Mouse (Mus musculus) kidney, embryonic 15.5 days (tissue): ENCODE results near the gene Rgs6. TPM values are rescaled to one million over a fixed set of nuclear protein-coding genes. Genes with fewer than 3 reads are reported as not detected.
A peak's percentile ranks its signal among the peaks of the same experiment; 100 is the strongest.

Source experiments
- ATAC-seq: fragments of 200-750 bp; cut with Nextera tagmentation; replicated peaks from 2 replicates; pipeline ENCODE4 v1.8.0; 2017; ENCODE audit warnings: moderate TSS enrichment; ENCODE audit not compliant: low FRiP score
- H3K27ac ChIP-seq: fragments of 300-500 bp; sonication (generic); 2 replicates; pipeline ENCODE4 v1.5.1; 2015; ENCODE audit warnings: mild to moderate bottlenecking, inconsistent platforms
- H3K27me3 ChIP-seq: fragments of 300-500 bp; sonication (generic); 2 replicates; pipeline ENCODE4 v1.6.1; 2015; ENCODE audit warnings: inconsistent platforms
- H3K36me3 ChIP-seq: fragments of 300-500 bp; sonication (generic); 2 replicates; pipeline ENCODE4 v1.6.1; 2015; ENCODE audit warnings: inconsistent platforms
- H3K4me1 ChIP-seq: fragments of 300-500 bp; sonication (generic); 2 replicates; pipeline ENCODE4 v1.6.1; 2015; ENCODE audit warnings: inconsistent platforms
- H3K4me2 ChIP-seq: fragments of 300-500 bp; sonication (generic); 2 replicates; pipeline ENCODE4 v1.6.1; 2015; ENCODE audit warnings: moderate library complexity, mild to moderate bottlenecking, inconsistent platforms
- H3K4me3 ChIP-seq: fragments of 300-500 bp; sonication (generic); replicated peaks from 2 replicates; pipeline ENCODE4 v1.5.1; 2015; ENCODE audit warnings: mild to moderate bottlenecking, inconsistent platforms
- H3K9ac ChIP-seq: fragments of 300-500 bp; sonication (generic); 2 replicates; pipeline ENCODE4 v1.6.1; 2015; ENCODE audit warnings: mild to moderate bottlenecking, inconsistent platforms
- H3K9me3 ChIP-seq: fragments of 300-500 bp; sonication (generic); replicated peaks from 2 replicates; pipeline ENCODE4 v1.6.1; 2016; ENCODE audit warnings: inconsistent platforms
- WGBS: fragments of 180-500 bp; shearing (Covaris S2); methylation state at CpG from one replicate; pipeline ENCODE4 v1.1.7; 2015; ENCODE audit warnings: mixed read lengths; 5-methylcytosine and 5-hydroxymethylcytosine counted together
- polyA plus RNA-seq: library from polyadenylated mRNA; unstranded; fragments of >200 nt; fragmentation: Nextera tagmentation; extraction: Ambion mirVana; gene quantifications from 2 replicates; pipeline ENCODE4 v1.2.1, GENCODE M21; 2015

Gene Rgs6
- polyA plus RNA-seq, 1 experiment from 2014 or later: 1.8 TPM

DNA sequence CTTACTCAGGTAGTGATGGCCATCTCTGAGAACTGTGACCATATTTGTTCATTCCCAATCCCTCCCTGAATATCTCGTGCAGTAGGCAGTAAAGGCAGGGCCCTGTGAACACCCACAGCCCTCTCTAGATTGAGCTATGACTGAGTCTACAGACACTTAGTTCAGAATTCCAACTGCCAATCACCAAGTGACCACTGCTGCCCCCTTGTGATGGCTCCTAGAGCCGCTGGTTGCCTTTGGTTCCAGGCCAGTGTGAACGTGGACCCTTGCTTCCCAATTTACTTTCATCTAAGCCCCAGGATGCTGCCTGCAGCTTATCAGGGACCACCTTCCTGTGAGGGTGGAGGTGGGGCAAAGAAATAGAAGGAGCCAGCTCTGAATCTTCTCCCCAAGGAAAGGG lies 438.9 kb downstream of the Rgs6 start:
- H3K4me3 ChIP-seq: no peak overlapping the region
- H3K27ac ChIP-seq: no peak overlapping the region
- no peaks in the 10 kb centered on the region for H3K36me3 ChIP-seq
- ATAC-seq: no peak
- WGBS: 49% methylated on average over 3 of the region's 3 CpGs
- no peak overlapping the region for H3K9ac ChIP-seq
- no peaks in the 10 kb centered on the region for H3K4me1 ChIP-seq
- no peak overlapping the region for H3K4me2 ChIP-seq
- no peaks in the 10 kb centered on the region for H3K9me3 ChIP-seq
- H3K27me3 ChIP-seq: no peaks in the 10 kb centered on the region

DNA sequence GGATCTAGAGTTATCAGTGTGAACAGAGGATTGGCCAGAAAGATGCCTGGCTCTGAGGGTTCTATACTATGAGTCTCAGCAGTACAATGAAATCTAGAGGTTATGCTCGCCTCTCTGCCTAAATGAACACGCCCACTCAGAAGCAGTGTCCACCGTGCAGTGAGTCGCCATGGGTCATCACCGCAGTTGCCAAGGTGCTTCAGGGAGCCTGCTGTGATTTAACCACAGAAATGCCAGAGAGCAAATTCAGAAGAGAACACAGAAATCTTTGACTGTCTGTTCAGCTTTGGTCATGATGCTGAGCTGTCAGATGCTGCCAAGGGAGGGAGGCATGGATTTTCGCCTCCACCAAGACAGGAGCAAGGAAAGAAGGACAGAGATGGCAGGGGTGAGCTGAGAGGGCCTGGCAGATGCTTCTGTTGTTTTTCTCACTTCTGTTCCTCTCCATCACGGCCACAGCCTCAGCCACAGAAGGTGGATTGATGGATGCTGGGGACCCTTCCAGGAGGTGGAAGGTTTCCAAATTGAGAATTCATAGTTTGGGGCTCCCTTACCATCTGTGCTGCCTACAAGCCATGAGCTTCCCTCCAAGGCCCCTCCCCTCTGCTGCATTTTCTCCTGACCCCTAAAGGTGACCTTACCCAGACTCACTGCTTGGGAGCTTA lies 445.2 kb downstream of the Rgs6 start:
- Histone ChIP-seq H3K4me1 (peaks cover 12% of the 10 kb centered on the region), H3K4me3 (no peak overlapping the region), H3K9ac (no peak overlapping the region), H3K27me3 (no peaks in the 10 kb centered on the region), H3K4me2 (no peak overlapping the region), H3K9me3 (no peaks in the 10 kb centered on the region), H3K27ac (no peak overlapping the region), H3K36me3 (no peaks in the 10 kb centered on the region)
- no peak for ATAC-seq
- 40% methylated on average over 7 of the region's 7 CpGs for WGBS

DNA sequence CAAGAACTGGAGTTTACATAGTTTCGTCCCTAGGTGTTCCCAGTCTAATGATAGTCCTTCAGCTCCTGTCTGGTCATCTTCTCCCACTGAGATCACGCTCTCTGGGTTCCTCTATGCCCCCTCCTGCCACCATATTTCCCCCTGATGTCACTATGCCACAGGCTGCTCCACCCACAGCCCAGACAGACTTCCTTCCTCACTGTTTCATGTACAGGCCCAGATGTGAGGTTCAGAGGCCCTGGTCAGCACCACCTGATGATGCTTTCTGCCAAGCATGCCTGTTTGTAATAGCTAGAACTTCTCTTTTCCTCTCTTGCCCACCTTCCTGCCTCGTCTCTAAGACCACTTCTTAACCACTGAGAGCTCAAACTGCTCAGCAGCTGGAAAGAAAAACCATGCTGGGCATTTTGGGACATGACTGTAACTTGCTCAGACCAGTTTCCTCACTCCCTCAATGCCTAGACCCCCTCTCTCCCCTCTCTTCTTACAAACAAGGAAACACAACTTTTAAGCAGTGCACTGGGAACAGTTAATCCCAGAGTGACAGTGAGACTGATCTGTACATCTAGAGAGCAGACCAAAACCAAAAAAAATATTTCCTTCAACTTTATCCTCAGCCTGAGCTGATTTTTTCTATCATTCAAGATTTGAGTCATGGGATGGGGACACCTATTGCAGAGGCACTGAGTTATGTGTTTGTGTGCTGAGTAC lies 446.9 kb downstream of the Rgs6 start:
- Histone ChIP-seq H3K4me1 (peaks cover 20% of the 10 kb centered on the region), H3K36me3 (no peaks in the 10 kb centered on the region), H3K27ac (no peak overlapping the region), H3K9me3 (no peaks in the 10 kb centered on the region), H3K27me3 (no peaks in the 10 kb centered on the region), H3K4me3 (no peak overlapping the region), H3K9ac (no peak overlapping the region), H3K4me2 (no peak overlapping the region)
- no peak for ATAC-seq
- 70% methylated on average over 3 of the region's 3 CpGs for WGBS

DNA sequence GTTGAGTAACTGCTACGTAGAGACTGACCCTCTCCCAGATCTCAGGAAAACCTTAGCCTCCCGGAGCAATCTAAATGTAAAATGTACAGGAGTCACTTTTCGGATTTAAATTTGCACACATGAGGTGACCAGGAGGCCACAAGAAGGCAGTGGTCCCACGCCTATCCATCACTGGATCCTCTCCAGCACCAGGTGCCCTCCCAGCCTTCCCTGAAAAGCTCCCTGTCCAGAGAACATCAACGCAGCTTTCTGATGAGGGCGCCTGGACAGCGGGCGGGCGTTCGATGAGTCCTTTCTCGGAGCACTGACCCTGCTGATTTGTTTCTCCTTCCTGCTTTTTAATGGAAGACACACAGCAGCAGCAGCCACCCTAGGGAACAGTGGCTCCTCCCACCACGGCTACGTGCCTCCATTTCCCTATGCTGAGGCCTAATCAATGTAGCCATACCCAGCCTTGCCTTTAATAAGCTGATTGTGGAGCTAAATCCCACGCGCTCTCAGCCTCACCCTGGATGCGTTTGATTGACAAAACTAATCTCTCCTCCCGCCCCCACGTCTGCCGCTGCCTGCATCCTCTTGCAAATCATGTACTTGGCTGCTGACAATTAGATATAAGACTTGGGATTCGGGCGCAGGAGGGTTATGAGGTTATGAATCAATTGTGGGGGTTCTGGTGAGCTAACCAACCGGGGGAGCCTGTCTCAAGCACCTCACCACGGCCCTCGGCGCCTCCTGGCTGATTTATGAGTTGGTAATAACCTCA lies 449.9 kb downstream of the Rgs6 start:
- Histone ChIP-seq H3K4me3 (no peak overlapping the region), H3K36me3 (no peaks in the 10 kb centered on the region), H3K9me3 (no peaks in the 10 kb centered on the region), H3K4me1 (peaks cover 20% of the 10 kb centered on the region), H3K9ac (no peak overlapping the region), H3K27ac (peak overlapping the region; percentile 58), H3K27me3 (no peaks in the 10 kb centered on the region), H3K4me2 (peak overlapping the region; percentile 37)
- 47% methylated on average over 25 of the region's 25 CpGs for WGBS
- no peak for ATAC-seq

DNA sequence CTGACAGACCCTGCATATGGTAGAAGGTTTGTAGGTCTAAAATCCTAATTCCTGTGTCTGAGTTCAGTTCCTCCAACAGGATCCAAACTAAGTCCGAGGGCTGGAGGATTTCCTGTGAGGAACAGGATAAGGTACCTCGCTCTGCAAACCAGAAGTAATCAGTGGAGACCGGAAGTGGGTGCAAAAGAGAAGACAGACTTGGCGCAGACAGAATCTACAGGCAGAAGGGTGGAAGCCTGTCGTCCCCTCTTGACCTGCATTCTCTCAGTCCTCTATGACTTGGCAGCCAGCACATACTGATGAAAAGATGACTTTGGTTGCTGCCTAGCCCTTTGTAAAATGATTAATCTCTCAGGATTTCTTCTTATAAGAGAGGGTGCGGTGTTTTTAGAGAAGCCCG lies 450.7 kb downstream of the Rgs6 start:
- ATAC-seq: no peak

DNA sequence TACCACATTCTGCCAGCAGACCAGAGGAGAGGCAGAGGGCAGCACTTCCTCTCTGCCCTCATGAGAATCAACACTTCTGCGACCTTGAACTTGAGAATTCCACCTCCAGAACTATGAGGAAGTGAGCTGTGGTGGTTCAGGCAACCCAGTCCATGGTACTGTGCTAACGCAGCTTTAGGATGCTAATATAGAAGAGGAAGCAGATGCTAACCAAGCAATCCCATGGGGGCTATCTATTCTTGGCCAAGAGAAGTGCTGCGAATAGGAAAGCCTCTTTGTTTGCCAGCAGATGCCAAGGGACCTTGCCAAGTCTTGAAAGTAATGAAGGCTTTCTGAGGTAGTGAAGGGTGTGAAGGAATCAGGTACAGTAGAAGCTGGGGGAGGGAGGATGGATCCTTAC lies 451.8 kb downstream of the Rgs6 start:
- Histone ChIP-seq H3K9me3 (no peaks in the 10 kb centered on the region), H3K9ac (no peak overlapping the region), H3K4me1 (peaks cover 22% of the 10 kb centered on the region), H3K27me3 (no peaks in the 10 kb centered on the region), H3K4me3 (no peak overlapping the region), H3K27ac (no peak overlapping the region), H3K36me3 (no peaks in the 10 kb centered on the region), H3K4me2 (no peak overlapping the region)
- ATAC-seq: no peak
- 71% methylated on average over 3 of the region's 3 CpGs for WGBS

More for the DNA sequence above, 450.7 kb downstream of the Rgs6 start:
- Histone ChIP-seq H3K4me3 (no peak overlapping the region), H3K9ac (no peak overlapping the region), H3K27ac (peak overlapping the region; percentile 58), H3K36me3 (no peaks in the 10 kb centered on the region), H3K27me3 (no peaks in the 10 kb centered on the region), H3K4me2 (0 out of 2 replicates have a peak overlapping the region, but pooled peaks have one; percentile 37), H3K9me3 (no peaks in the 10 kb centered on the region), H3K4me1 (peaks cover 15% of the 10 kb centered on the region)
- 54% methylated on average over 7 of the region's 7 CpGs for WGBS

DNA sequence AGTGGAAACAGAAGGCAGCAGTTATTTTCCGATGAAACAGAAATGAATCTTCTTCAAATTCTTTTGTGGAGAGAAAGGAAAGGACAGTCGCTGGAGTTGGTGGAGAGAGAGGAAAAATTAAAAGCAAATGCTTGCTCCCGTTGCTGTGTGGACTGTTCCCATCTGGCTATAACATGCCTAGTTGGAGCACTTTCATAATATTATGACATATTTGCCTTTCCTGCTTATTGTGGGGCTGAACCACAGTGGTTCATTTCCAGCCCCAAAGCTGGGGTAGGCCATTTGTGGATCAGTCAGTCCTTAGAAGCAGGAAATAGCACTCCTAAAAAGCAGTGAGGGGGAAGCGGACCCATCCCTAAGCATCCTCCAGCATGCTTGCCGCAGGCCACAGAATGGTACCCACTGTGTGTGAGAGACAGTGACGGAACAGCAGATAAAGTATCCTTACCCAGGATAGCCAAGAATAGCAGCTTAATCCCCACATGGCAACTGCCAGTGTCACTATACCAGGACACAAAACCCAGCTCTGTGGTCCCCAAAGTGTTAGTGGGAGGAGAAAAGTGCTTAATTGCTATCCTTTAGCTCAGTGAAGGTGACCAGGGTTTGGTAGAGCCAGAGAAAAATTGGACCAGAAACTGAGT lies 456.0 kb downstream of the Rgs6 start:
- no peaks in the 10 kb centered on the region for H3K27me3 ChIP-seq
- 70% methylated on average over 6 of the region's 6 CpGs for WGBS
- 0 out of 2 replicates have a peak overlapping the region, but pooled peaks have one; percentile 27 for H3K27ac ChIP-seq
- ATAC-seq: no peak
- H3K9ac ChIP-seq: no peak overlapping the region
- peaks cover 16% of the 10 kb centered on the region for H3K4me1 ChIP-seq
- no peaks in the 10 kb centered on the region for H3K9me3 ChIP-seq
- H3K36me3 ChIP-seq: no peaks in the 10 kb centered on the region
- H3K4me3 ChIP-seq: no peak overlapping the region
- no peak overlapping the region for H3K4me2 ChIP-seq

DNA sequence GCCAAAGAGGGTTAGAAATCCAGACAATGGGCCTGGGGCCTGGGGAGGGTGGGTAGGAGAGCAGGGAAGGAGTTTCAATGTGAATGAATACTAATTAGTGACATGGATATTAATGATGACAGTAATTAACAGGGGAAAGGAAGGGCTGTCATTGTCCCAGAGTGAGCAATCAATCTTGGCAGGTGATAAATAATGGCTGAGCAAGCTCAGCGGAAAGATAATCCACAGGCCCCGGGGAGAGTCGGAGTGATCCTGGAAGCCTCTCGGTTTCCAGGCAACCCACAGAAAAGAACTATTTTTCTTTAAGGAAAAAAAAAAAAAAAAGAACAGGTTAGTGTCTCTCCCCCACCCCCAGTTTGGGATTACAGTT lies 456.5 kb downstream of the Rgs6 start:
- ATAC-seq: no peak
- H3K27ac ChIP-seq: 0 out of 2 replicates have a peak overlapping the region, but pooled peaks have one; percentile 27
- H3K9ac ChIP-seq: no peak overlapping the region
- 33% methylated on average over 4 of the region's 4 CpGs for WGBS
- H3K36me3 ChIP-seq: no peaks in the 10 kb centered on the region
- peaks cover 16% of the 10 kb centered on the region for H3K4me1 ChIP-seq
- no peak overlapping the region for H3K4me3 ChIP-seq
- no peak overlapping the region for H3K4me2 ChIP-seq
- no peaks in the 10 kb centered on the region for H3K27me3 ChIP-seq
- no peaks in the 10 kb centered on the region for H3K9me3 ChIP-seq

DNA sequence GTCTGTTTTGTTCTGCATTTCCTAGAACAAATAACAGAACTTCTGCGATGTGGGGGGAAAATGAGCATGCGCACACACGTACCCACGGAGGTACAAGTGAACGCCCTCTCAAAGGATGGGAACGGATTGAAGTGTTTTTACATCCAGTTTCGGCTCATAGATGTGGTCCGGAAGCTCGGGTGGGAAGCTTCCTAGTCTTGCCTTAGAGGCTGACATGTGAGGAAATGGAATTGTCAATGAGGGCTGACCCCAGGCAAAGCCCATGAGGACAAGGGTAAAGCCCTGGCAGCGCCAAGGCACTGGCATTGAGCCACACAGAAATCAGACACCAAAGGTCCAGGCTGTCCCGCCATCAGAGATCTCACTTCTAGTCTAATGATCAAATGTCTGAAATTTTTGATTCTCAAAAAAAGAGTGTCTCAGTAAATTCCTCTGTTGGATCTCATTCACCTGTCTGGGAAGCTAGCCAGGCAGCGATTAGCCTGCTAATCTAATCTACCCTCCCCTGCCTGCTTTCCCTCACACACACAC lies 457.0 kb downstream of the Rgs6 start:
- Histone ChIP-seq H3K9me3 (no peaks in the 10 kb centered on the region), H3K27ac (no peak overlapping the region), H3K9ac (no peak overlapping the region), H3K36me3 (no peaks in the 10 kb centered on the region), H3K4me1 (peaks cover 16% of the 10 kb centered on the region), H3K4me3 (no peak overlapping the region), H3K27me3 (no peaks in the 10 kb centered on the region), H3K4me2 (no peak overlapping the region)
- 52% methylated on average over 12 of the region's 12 CpGs for WGBS
- ATAC-seq: no peak

DNA sequence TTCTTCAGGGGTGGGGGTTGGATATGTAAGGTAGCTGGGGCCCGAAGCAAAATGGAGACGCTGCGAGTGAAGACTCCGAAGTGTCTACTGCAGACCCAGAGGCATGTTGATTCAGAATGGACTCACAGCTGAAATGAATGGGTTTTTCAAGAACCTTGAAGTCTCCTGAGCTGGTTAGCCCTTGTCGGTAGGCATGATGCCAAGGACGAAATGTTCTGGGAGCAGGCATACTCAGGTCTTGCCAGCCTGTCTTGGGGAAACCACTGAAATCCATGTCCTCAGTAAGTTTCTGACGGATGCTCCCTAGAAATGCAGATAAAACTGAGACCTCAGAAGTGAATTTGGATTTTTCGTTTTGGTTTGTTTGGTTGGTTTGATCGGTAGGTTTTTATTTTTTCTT lies 458.6 kb downstream of the Rgs6 start:
- H3K27me3 ChIP-seq: no peaks in the 10 kb centered on the region
- H3K27ac ChIP-seq: no peak overlapping the region
- H3K4me1 ChIP-seq: peaks cover 16% of the 10 kb centered on the region
- no peak overlapping the region for H3K4me3 ChIP-seq
- H3K9ac ChIP-seq: no peak overlapping the region
- 94% methylated on average over 9 of the region's 9 CpGs for WGBS
- H3K36me3 ChIP-seq: no peaks in the 10 kb centered on the region
- H3K9me3 ChIP-seq: no peaks in the 10 kb centered on the region
- H3K4me2 ChIP-seq: no peak overlapping the region
- ATAC-seq: no peak

DNA sequence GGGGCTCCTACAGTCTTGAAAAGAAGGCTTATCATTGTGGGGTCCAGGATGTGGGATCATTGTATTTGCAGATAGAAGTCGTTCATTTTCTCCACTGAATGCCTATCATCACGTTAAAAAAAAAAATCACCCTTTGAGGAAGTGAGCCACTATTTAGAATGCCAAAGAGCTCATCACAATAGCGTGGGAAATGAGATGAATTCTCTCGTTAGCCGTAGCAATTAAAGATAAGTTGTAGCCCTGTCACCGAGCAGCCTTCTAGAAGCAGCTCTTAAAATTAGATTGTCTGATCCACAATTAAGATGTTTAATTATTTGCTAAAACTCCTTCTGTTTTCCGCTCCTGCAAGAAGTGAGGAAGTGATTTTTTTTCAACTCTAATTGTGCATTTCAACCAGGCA lies 459.6 kb downstream of the Rgs6 start:
- Histone ChIP-seq H3K36me3 (no peaks in the 10 kb centered on the region), H3K4me2 (no peak overlapping the region), H3K4me3 (no peak overlapping the region), H3K9me3 (no peaks in the 10 kb centered on the region), H3K27me3 (no peaks in the 10 kb centered on the region), H3K4me1 (peaks cover 20% of the 10 kb centered on the region), H3K9ac (no peak overlapping the region), H3K27ac (no peak overlapping the region)
- 56% methylated on average over 7 of the region's 7 CpGs for WGBS
- ATAC-seq: no peak
